Mouse (Mus musculus): Measurements from ENCODE around the gene Oxsr1. TPM values are rescaled to one million over a fixed set of nuclear protein-coding genes. Genes with fewer than 3 reads are reported as not detected.

Gene Oxsr1
- total RNA-seq, 2 experiments from 2014 or later = 30.2 to 31.2 TPM

GRCm38 (mm10) chr9:119350947-119351705 lies 28.9 kb upstream of the Oxsr1 start:
- H3K4me3 ChIP-seq = no peak overlapping the region
- no peak for DNase-seq (ENCODE audit: low spot score in 2 of 2)
- no peak for TF ChIP-seq CTCF (conservative IDR thresholded peaks at IDR 0.05)
- H3K27ac ChIP-seq = no peak overlapping the region

GRCm38 (mm10) chr9:119350531-119350930 lies 28.3 kb upstream of the Oxsr1 start:
- no peak for DNase-seq (ENCODE audit: low spot score in 2 of 2)
- no peak overlapping the region for H3K27ac ChIP-seq
- no peak overlapping the region for H3K4me3 ChIP-seq
- no peak for TF ChIP-seq CTCF (conservative IDR thresholded peaks at IDR 0.05)

- H3K4me3 ChIP-seq = no peak overlapping the region
- no peak for TF ChIP-seq CTCF (conservative IDR thresholded peaks at IDR 0.05)
These were observed 24.1 kb upstream of the Oxsr1 start for GRCm38 (mm10) chr9:119346376-119346775.

DNA sequence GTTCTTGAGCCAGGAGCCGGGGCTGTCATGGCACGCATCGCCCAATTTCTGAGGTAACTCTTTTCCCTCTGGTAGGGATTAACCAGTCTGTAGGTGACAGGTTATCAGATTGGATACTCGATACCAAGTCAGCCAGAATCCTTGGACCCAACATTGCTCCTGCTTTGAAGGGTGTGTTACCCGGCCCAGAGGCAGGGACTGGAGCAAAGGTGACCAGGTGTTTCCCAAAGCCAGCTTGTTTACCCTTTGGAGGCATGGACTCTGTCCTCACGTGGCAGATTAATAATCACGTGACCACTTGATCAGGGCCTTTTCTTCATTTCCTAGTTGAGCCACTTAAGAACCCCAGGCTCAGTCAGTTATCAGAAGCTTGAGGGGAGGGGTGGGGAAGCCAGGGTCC lies 20.5 kb upstream of the Oxsr1 start:
- H3K4me3 ChIP-seq = no peak overlapping the region
- no peak overlapping the region for H3K27ac ChIP-seq
- no peak for TF ChIP-seq CTCF (conservative IDR thresholded peaks at IDR 0.05)
- no peak for DNase-seq (ENCODE audit: low spot score in 2 of 2)

More at GRCm38 (mm10) chr9:119346376-119346775, 24.1 kb upstream of the Oxsr1 start:
- no peak for DNase-seq (ENCODE audit: low spot score in 2 of 2)
- no peak overlapping the region for H3K27ac ChIP-seq

- peak within 1 kb of the TSS; percentile 75 for H3K4me3 ChIP-seq
- TF ChIP-seq CTCF (conservative IDR thresholded peaks at IDR 0.05) = no peak
- peak; percentile 91 to 98 for DNase-seq (ENCODE audit: low spot score in 2 of 2)
- peak within 1 kb of the TSS; percentile 96 for H3K27ac ChIP-seq
These were observed 18.9 kb upstream of the Oxsr1 start, which contains the start of gene Myd88 for GRCm38 (mm10) chr9:119340909-119341816. Gene Myd88, minus strand, starts transcription at chr9:119341411.

GRCm38 (mm10) chr9:119340212-119340580 lies 18.0 kb upstream of the Oxsr1 start:
- no peak for DNase-seq (ENCODE audit: low spot score in 2 of 2)
- H3K4me3 ChIP-seq = peak overlapping the region; percentile 75
- peak overlapping the region; percentile 96 for H3K27ac ChIP-seq
- TF ChIP-seq CTCF (conservative IDR thresholded peaks at IDR 0.05) = no peak

DNA sequence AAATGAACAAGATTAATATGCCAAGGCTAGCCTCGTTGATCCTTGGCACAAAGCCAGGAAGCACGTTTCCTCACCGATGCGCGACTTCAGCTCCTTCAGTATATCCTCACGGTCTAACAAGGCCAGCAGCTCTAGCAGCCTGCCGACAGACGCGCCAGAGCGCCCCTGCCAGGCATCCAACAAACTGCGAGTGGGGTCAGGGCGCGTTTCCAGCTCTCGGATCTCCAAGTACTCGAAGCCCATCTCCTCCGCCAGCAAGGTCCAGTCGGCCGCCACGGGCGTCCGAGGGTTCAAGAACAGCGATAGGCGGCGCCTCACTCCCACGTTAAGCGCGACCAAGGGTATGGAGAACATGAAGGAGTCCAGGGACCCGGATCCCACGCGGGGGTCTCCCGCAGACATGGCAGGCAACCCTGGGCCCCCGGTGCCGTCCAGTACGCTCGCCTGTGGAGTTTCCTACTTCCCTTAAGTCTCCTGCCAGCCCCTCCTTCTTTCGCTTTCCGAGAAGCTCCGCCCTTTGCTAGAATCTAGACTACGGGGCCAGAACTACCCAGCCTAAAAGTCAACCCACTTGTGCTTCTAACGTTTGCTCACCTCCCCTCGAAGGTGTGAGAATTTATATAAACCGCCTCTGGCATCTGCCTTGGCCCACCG lies 17.5 kb upstream of the Oxsr1 start, which contains the start of gene Acaa1a:
Gene Acaa1a, plus strand, starts transcription at position 119 of the 654 bp plus-strand sequence.
- peak within 1 kb of the TSS; percentile 96 for H3K27ac ChIP-seq
- H3K4me3 ChIP-seq = peak within 1 kb of the TSS; percentile 75
- peak; percentile 25 to 32 for DNase-seq (ENCODE audit: low spot score in 2 of 2)
- TF ChIP-seq CTCF (conservative IDR thresholded peaks at IDR 0.05) = peak; percentile 41

DNA sequence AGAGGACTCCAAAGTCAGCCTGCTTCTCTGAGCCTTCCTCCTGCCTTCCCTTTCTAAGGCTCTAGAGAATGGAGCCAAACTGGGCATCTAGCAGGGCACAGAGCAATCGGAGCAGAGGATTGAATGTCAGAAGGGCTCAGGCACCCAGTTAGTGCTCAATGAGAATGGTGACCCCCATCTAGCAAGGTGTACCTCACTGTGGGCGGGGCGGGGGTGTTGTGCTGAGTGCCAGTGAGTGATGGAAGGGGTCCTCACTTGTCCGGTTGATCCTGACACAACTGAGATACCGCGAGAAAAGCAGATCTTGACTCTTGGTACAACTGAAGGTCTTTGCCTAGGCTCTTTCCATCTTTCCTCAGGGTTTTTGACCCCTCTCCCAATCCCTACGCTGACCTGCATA lies 16.9 kb upstream of the Oxsr1 start:
- Histone ChIP-seq H3K27ac (peak overlapping the region; percentile 96), H3K4me3 (peak overlapping the region; percentile 75)
- no peak for TF ChIP-seq CTCF (conservative IDR thresholded peaks at IDR 0.05)
- DNase-seq (ENCODE audit: low spot score in 2 of 2) = no peak

GRCm38 (mm10) chr9:119338350-119338749 lies 16.1 kb upstream of the Oxsr1 start:
- TF ChIP-seq CTCF (conservative IDR thresholded peaks at IDR 0.05) = no peak
- Histone ChIP-seq H3K4me3 (no peak overlapping the region), H3K27ac (no peak overlapping the region)
- no peak for DNase-seq (ENCODE audit: low spot score in 2 of 2)

DNA sequence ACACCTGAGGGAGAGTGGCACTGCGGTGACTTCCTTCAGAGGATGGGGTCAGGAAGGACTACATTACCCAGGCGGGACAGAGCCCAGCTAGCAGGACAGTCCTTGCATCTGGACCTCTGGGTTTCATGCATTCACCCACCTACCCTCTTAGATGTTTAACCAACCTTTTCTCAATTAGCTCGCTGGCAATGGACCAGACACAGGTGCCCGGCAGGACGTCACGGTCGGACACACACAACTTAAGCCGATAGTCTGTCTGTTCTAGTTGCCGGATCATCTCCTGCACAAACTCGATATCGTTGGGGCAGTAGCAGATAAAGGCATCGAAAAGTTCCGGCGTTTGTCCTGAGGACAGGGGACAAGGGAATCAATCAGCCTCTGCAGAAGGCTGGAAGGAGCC lies 15.6 kb upstream of the Oxsr1 start:
- Histone ChIP-seq H3K4me3 (no peak overlapping the region), H3K27ac (no peak overlapping the region)
- TF ChIP-seq CTCF (conservative IDR thresholded peaks at IDR 0.05) = no peak
- no peak for DNase-seq (ENCODE audit: low spot score in 2 of 2)

DNA sequence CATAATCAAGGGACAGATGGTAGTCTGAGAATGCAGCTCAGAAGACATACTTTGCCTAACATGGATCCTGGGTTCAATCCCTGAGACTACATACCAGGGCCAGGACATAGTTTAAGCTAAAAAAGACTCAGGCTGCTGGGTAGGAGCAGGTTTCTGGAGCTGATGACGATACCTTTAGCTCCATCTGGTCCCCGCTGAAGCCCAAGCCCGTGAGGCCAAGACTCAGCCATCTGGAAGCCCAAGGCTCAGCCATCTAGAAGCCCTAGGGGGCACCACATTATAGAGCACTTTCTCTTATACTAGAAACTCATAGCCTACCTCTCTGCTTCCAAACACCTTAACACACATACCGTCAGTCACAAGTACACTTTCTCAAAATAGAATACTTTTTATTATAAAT lies 13.3 kb upstream of the Oxsr1 start:
- no peak for TF ChIP-seq CTCF (conservative IDR thresholded peaks at IDR 0.05)
- DNase-seq (ENCODE audit: low spot score in 2 of 2) = no peak
- H3K4me3 ChIP-seq = no peak overlapping the region
- no peak overlapping the region for H3K27ac ChIP-seq

DNA sequence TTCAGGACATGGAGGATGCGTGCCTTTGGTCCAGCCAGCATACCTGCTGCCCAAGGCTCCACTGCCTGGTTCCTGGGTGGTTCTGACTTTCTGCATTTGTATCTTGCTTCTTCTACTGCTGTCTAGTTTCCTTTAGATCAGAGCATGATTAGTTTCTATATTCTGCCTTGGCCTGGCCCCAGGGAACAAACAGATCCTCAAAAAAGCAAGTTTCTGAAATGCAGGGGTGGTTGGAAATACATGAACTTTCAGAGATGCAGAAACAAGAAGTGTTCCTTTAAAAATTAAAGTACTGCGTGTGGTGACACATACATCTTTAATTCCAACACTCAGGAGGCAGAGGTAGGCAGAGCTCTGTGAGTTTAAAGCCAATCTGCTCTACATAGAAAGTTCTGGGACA lies 12.6 kb upstream of the Oxsr1 start:
- no peak for TF ChIP-seq CTCF (conservative IDR thresholded peaks at IDR 0.05)
- DNase-seq (ENCODE audit: low spot score in 2 of 2) = no peak
- Histone ChIP-seq H3K4me3 (no peak overlapping the region), H3K27ac (peak overlapping the region; percentile 60)

DNA sequence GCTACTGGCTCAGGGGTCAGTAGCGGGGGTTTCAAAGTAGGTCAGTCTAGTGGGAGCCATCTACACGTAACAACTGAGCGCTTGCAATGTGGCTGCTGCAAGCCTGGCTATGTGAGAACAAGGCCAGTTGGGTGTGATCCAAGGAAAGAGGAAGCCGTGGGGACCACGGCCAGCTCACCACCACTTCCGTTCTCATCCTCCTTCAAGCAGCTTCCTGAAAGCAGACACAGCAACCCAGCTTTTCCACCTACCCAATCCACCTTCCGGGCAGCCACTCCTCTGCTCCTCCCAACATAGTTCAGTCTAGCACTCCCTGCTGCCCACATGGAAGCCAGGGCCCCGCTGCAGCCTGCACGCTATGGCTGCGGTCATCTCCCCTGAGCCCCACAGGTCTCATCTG lies 12.1 kb upstream of the Oxsr1 start:
- no peak for TF ChIP-seq CTCF (conservative IDR thresholded peaks at IDR 0.05)
- DNase-seq (ENCODE audit: low spot score in 2 of 2) = no peak

More for the DNA sequence above, 12.1 kb upstream of the Oxsr1 start:
- H3K27ac ChIP-seq = peak overlapping the region; percentile 60
- no peak overlapping the region for H3K4me3 ChIP-seq

Data from layer of hippocampus, adult 2 months (tissue).